In genomic region chr17:34861704-34862415, GRCm38 (mm10) we compare ENCODE assay signal across 14 mouse cellular contexts. TPM values are rescaled to one million over a fixed set of nuclear protein-coding genes. Genes with fewer than 3 reads are reported as not detected.
DNase-seq lines count a peak whose midpoint lies in the region; ATAC-seq and TF ChIP-seq lines count a peak whose summit lies in the region.
"Had no signal": no experiment of that assay in that cellular context is flagged by ENCODE, and none has a peak within 500 bp of the region (broad histone marks: within the 10 kb centered on the region; RNA-seq: fewer than 3 reads in every experiment).

No protein-coding gene starts in this region.

- no peak for ATAC-seq in limb, embryonic 13.5 days (ENCODE audit: low FRiP score, low read depth)
- peak; percentile 77 for ATAC-seq in intestine, embryonic 16.5 days
- no peak for ATAC-seq in megakaryocyte-erythroid progenitor cell, adult 5-6 weeks (replicated peaks; ENCODE audit: low FRiP score, low TSS enrichment, poor library complexity, severe bottlenecking)

- H3K9ac ChIP-seq in limb, embryonic 13.5 days = peak overlapping the region; percentile 10; the same call in 1 of the 2 replicates
- peak overlapping the region; percentile 63 for H3K9ac ChIP-seq in intestine, embryonic 16.5 days (ENCODE audit: low read depth, low read length)

- TF ChIP-seq CTCF in small intestine, adult 2 months (IDR thresholded peaks at IDR 0.05; ENCODE audit: extremely low read depth, insufficient read length, insufficient replicate concordance, low read depth, low read length) = no peak
- no peak for TF ChIP-seq CTCF in thymus, adult 2 months (IDR thresholded peaks at IDR 0.05; ENCODE audit: borderline replicate concordance, control insufficient read depth, extremely low read depth, insufficient read depth, low read length, poor library complexity)

- WGBS in limb, embryonic 13.5 days = 66% methylated on average over 13 of the region's 13 CpGs
- WGBS in limb, embryonic 10.5 days = 68% methylated on average over 13 of the region's 13 CpGs
- 55% methylated on average over 13 of the region's 13 CpGs for WGBS in intestine, embryonic 16.5 days
- 35% methylated on average over 13 of the region's 13 CpGs for WGBS in large intestine, adult 2 months
- 31% methylated on average over 13 of the region's 13 CpGs for WGBS in small intestine, adult 2 months
- WGBS in thymus, adult 2 months = 82% methylated on average over 13 of the region's 13 CpGs

- H3K4me1 ChIP-seq in limb, embryonic 13.5 days = no peaks in the 10 kb centered on the region
- peaks cover 17% of the 10 kb centered on the region for H3K4me1 ChIP-seq in limb, embryonic 10.5 days
- peaks cover 7% of the 10 kb centered on the region; the same call in 1 of the 2 replicates for H3K4me1 ChIP-seq in intestine, embryonic 16.5 days (ENCODE audit: control insufficient read depth, insufficient read depth, low read length)
- H3K4me1 ChIP-seq in small intestine, adult 2 months (ENCODE audit: control insufficient read depth, insufficient read depth, insufficient read length, low read length) = peaks cover 29% of the 10 kb centered on the region; the same call in 1 of the 2 replicates
- peaks cover 2% of the 10 kb centered on the region; the same call in 1 of the 2 replicates for H3K4me1 ChIP-seq in thymus, adult 2 months (replicated peaks; ENCODE audit: control insufficient read depth, insufficient read depth, low read length)

- no peak overlapping the region for H3K4me3 ChIP-seq in limb, embryonic 13.5 days
- H3K4me3 ChIP-seq in limb, embryonic 10.5 days = no peak overlapping the region
- peak overlapping the region; percentile 40 for H3K4me3 ChIP-seq in intestine, embryonic 16.5 days (ENCODE audit: low read length)
- peak overlapping the region; percentile 62 for H3K4me3 ChIP-seq in small intestine, adult 2 months (ENCODE audit: low read depth, low read length)
- no peak overlapping the region for H3K4me3 ChIP-seq in thymus, adult 2 months (ENCODE audit: control insufficient read depth, insufficient read depth, low read length)

- H3K36me3 ChIP-seq in limb, embryonic 13.5 days = peaks cover 15% of the 10 kb centered on the region
- H3K36me3 ChIP-seq in limb, embryonic 10.5 days = peaks cover 19% of the 10 kb centered on the region
- H3K36me3 ChIP-seq in intestine, embryonic 16.5 days (ENCODE audit: control insufficient read depth, insufficient read depth, low read length) = no peaks in the 10 kb centered on the region; the same call in 1 of the 2 replicates
- peaks cover 27% of the 10 kb centered on the region for H3K36me3 ChIP-seq in small intestine, adult 2 months (ENCODE audit: control insufficient read depth, insufficient read depth, low read length)
- no peaks in the 10 kb centered on the region for H3K36me3 ChIP-seq in thymus, adult 2 months (ENCODE audit: control insufficient read depth, insufficient read depth, low read length)

- no peak for DNase-seq in limb, embryonic 10.5 days (ENCODE audit: low spot score)
- DNase-seq in large intestine, adult 2 months (ENCODE audit: low read depth, low spot score) = peak; percentile 53
- DNase-seq in thymus, adult 2 months = no peak
- DNase-seq in layer of hippocampus, postnatal 10 days (ENCODE audit: low spot score in 2 of 2) = no peak
- DNase-seq: heart, postnatal 4 days had no signal

- H3K9me3 ChIP-seq in limb, embryonic 13.5 days = no peaks in the 10 kb centered on the region
- no peaks in the 10 kb centered on the region for H3K9me3 ChIP-seq in limb, embryonic 10.5 days (replicated peaks)
- no peaks in the 10 kb centered on the region for H3K9me3 ChIP-seq in intestine, embryonic 16.5 days (ENCODE audit: control insufficient read depth, low read length)

- peaks cover 4% of the 10 kb centered on the region; the same call in 1 of the 2 replicates for H3K27me3 ChIP-seq in limb, embryonic 13.5 days
- H3K27me3 ChIP-seq in limb, embryonic 10.5 days (ENCODE audit: low read depth, poor library complexity, severe bottlenecking) = no peaks in the 10 kb centered on the region
- H3K27me3 ChIP-seq in intestine, embryonic 16.5 days (replicated peaks; ENCODE audit: control insufficient read depth, insufficient read depth, low read length) = no peaks in the 10 kb centered on the region
- no peaks in the 10 kb centered on the region for H3K27me3 ChIP-seq in small intestine, adult 2 months (ENCODE audit: control insufficient read depth, insufficient read depth, low read length)
- H3K27me3 ChIP-seq in thymus, adult 2 months (ENCODE audit: control insufficient read depth, insufficient read depth, low read length) = no peaks in the 10 kb centered on the region

- no peak overlapping the region for H3K27ac ChIP-seq in limb, embryonic 13.5 days
- no peak overlapping the region for H3K27ac ChIP-seq in limb, embryonic 10.5 days
- peak overlapping the region; percentile 89 for H3K27ac ChIP-seq in intestine, embryonic 16.5 days (ENCODE audit: low read length)
- peak overlapping the region; percentile 97 for H3K27ac ChIP-seq in small intestine, adult 2 months (ENCODE audit: insufficient read depth, low read depth, low read length)
- no peak overlapping the region for H3K27ac ChIP-seq in thymus, adult 2 months (ENCODE audit: control insufficient read depth, insufficient read depth, low read length)

- TF ChIP-seq POLR2A in small intestine, adult 2 months (IDR thresholded peaks at IDR 0.05; ENCODE audit: low read depth, low read length) = no peak
- TF ChIP-seq POLR2A in thymus, adult 2 months (IDR thresholded peaks at IDR 0.05; ENCODE audit: control insufficient read depth, extremely low read depth, insufficient read depth, low read length, poor library complexity) = no peak

- no peak overlapping the region for H3K4me2 ChIP-seq in limb, embryonic 13.5 days (replicated peaks)
- peak overlapping the region; percentile 55 for H3K4me2 ChIP-seq in intestine, embryonic 16.5 days (ENCODE audit: low read depth, low read length)

RNA-seq across cellular contexts. Expression of gene Cfb, which starts 0.5 kb away (rescaled TPM):
- polyA plus RNA-seq in limb, embryonic 13.5 days (2015; fragmentation: Nextera tagmentation; extraction: Ambion mirVana) = 1.9 and 2.0 TPM in 2 replicates
- polyA plus RNA-seq in limb, embryonic 10.5 days (2016; fragmentation: Nextera tagmentation; extraction: Ambion mirVana) = 2.1 and 2.5 TPM in 2 replicates
- polyA plus RNA-seq in intestine, embryonic 16.5 days (2015; fragmentation: Nextera tagmentation; extraction: Ambion mirVana) = 95.8 and 107 TPM in 2 replicates
- polyA plus RNA-seq in large intestine, adult 2 months (2012; rRNA removed) = 64.4 and 94.3 TPM in 2 replicates
- 22.4 and 71.5 TPM in 2 replicates for polyA plus RNA-seq in small intestine, adult 2 months (2012; rRNA removed)
- 12.3 and 14.9 TPM in 2 replicates for polyA plus RNA-seq in thymus, adult 2 months (2012; rRNA removed)
- not detected for total RNA-seq in layer of hippocampus, postnatal 10 days (2021)
- not detected in 2 replicates for total RNA-seq in megakaryocyte-erythroid progenitor cell, adult 5-6 weeks (2014; fragmentation: Nextera tagmentation)
- not detected in 2 replicates for total RNA-seq in megakaryocyte-erythroid progenitor cell, adult 5-6 weeks (2017)
- total RNA-seq: common myeloid progenitor, adult 5-6 weeks had no signal

RNA-seq across cellular contexts. Expression of gene Nelfe, which starts 11.7 kb away (rescaled TPM):
- polyA plus RNA-seq in limb, embryonic 13.5 days (2015; fragmentation: Nextera tagmentation; extraction: Ambion mirVana) = 114 and 126 TPM in 2 replicates
- 151 and 155 TPM in 2 replicates for polyA plus RNA-seq in limb, embryonic 10.5 days (2016; fragmentation: Nextera tagmentation; extraction: Ambion mirVana)
- 104 TPM in 2 replicates for polyA plus RNA-seq in intestine, embryonic 16.5 days (2015; fragmentation: Nextera tagmentation; extraction: Ambion mirVana)
- 31.2 and 33.8 TPM in 2 replicates for polyA plus RNA-seq in large intestine, adult 2 months (2012; rRNA removed)
- polyA plus RNA-seq in small intestine, adult 2 months (2012; rRNA removed) = 7.8 and 18.3 TPM in 2 replicates
- polyA plus RNA-seq in thymus, adult 2 months (2012; rRNA removed) = 26.1 and 33.4 TPM in 2 replicates
- 10 to 100 TPM; 30.2 to 38.5 TPM for total RNA-seq in layer of hippocampus, postnatal 10 days (2021)
- total RNA-seq in megakaryocyte-erythroid progenitor cell, adult 5-6 weeks (2014; fragmentation: Nextera tagmentation) = 59.5 and 64.1 TPM in 2 replicates
- 21.0 and 29.6 TPM in 2 replicates for total RNA-seq in megakaryocyte-erythroid progenitor cell, adult 5-6 weeks (2017)

RNA-seq across cellular contexts. Expression of gene Skiv2l, which starts 11.8 kb away (rescaled TPM):
- polyA plus RNA-seq in limb, embryonic 13.5 days (2015; fragmentation: Nextera tagmentation; extraction: Ambion mirVana) = 54.0 and 55.2 TPM in 2 replicates
- 57.5 and 65.0 TPM in 2 replicates for polyA plus RNA-seq in limb, embryonic 10.5 days (2016; fragmentation: Nextera tagmentation; extraction: Ambion mirVana)
- polyA plus RNA-seq in intestine, embryonic 16.5 days (2015; fragmentation: Nextera tagmentation; extraction: Ambion mirVana) = 39.2 and 44.9 TPM in 2 replicates
- polyA plus RNA-seq in large intestine, adult 2 months (2012; rRNA removed) = 61.1 and 89.6 TPM in 2 replicates
- 48.1 and 79.3 TPM in 2 replicates for polyA plus RNA-seq in small intestine, adult 2 months (2012; rRNA removed)
- 209 TPM in 2 replicates for polyA plus RNA-seq in thymus, adult 2 months (2012; rRNA removed)
- 10 to 100 TPM; 71.4 to 74.8 TPM for total RNA-seq in layer of hippocampus, postnatal 10 days (2021)
- 57.6 and 64.6 TPM in 2 replicates for total RNA-seq in megakaryocyte-erythroid progenitor cell, adult 5-6 weeks (2014; fragmentation: Nextera tagmentation)
- total RNA-seq in megakaryocyte-erythroid progenitor cell, adult 5-6 weeks (2017) = 21.0 and 24.2 TPM in 2 replicates

RNA-seq across cellular contexts. Expression of gene Zbtb12, which starts 17.4 kb away (rescaled TPM):
- polyA plus RNA-seq in limb, embryonic 13.5 days (2015; fragmentation: Nextera tagmentation; extraction: Ambion mirVana) = 5.4 TPM in 2 replicates
- polyA plus RNA-seq in limb, embryonic 10.5 days (2016; fragmentation: Nextera tagmentation; extraction: Ambion mirVana) = 6.2 and 6.3 TPM in 2 replicates
- polyA plus RNA-seq in intestine, embryonic 16.5 days (2015; fragmentation: Nextera tagmentation; extraction: Ambion mirVana) = 1.5 and 1.7 TPM in 2 replicates
- polyA plus RNA-seq in large intestine, adult 2 months (2012; rRNA removed) = 4.7 and 5.8 TPM in 2 replicates
- polyA plus RNA-seq in small intestine, adult 2 months (2012; rRNA removed) = 2.9 and 6.8 TPM in 2 replicates
- 15.0 and 16.3 TPM in 2 replicates for polyA plus RNA-seq in thymus, adult 2 months (2012; rRNA removed)
- 10 to 100 TPM in 1 of 2 experiments, 1 to 10 TPM in 1; 9.8 to 10.0 TPM for total RNA-seq in layer of hippocampus, postnatal 10 days (2021)
- total RNA-seq in megakaryocyte-erythroid progenitor cell, adult 5-6 weeks (2014; fragmentation: Nextera tagmentation) = 8.0 and 9.4 TPM in 2 replicates
- total RNA-seq in megakaryocyte-erythroid progenitor cell, adult 5-6 weeks (2017) = 4.7 and 10.1 TPM in 2 replicates

RNA-seq across cellular contexts. Expression of gene Gm20547, which starts 20.0 kb away (rescaled TPM):
- polyA plus RNA-seq in limb, embryonic 13.5 days (2015; fragmentation: Nextera tagmentation; extraction: Ambion mirVana) = not detected in 2 replicates
- polyA plus RNA-seq in limb, embryonic 10.5 days (2016; fragmentation: Nextera tagmentation; extraction: Ambion mirVana) = 0.06 TPM in 1 of 2 replicates, not detected in the other
- not detected in 2 replicates for polyA plus RNA-seq in intestine, embryonic 16.5 days (2015; fragmentation: Nextera tagmentation; extraction: Ambion mirVana)
- polyA plus RNA-seq in large intestine, adult 2 months (2012; rRNA removed) = not detected in 2 replicates
- not detected in 2 replicates for polyA plus RNA-seq in small intestine, adult 2 months (2012; rRNA removed)
- polyA plus RNA-seq in thymus, adult 2 months (2012; rRNA removed) = 0.03 TPM in 1 of 2 replicates, not detected in the other
- under 1 TPM in 1 of 2 experiments, not detected in 1; 0.20 TPM for total RNA-seq in layer of hippocampus, postnatal 10 days (2021)
- total RNA-seq in megakaryocyte-erythroid progenitor cell, adult 5-6 weeks (2014; fragmentation: Nextera tagmentation) = not detected in 2 replicates
- total RNA-seq in megakaryocyte-erythroid progenitor cell, adult 5-6 weeks (2017) = not detected in 2 replicates
- total RNA-seq: common myeloid progenitor, adult 5-6 weeks; gastrocnemius, postnatal 4 days; heart, postnatal 4 days; layer of hippocampus, postnatal 14 days had no signal
- polyA plus RNA-seq: forebrain, embryonic 11.5 days; lung, embryonic 16.5 days had no signal

Comparison
In these comparisons a context has a peak if more than half of its experiments do, and no peak if none do; other contexts are left out.
1. H3K27ac ChIP-seq: peak in intestine, embryonic 16.5 days (single experiment) and small intestine, adult 2 months (single experiment); none in limb, embryonic 13.5 days (single experiment), limb, embryonic 10.5 days (single experiment) and thymus, adult 2 months (single experiment).
2. H3K4me3 ChIP-seq: peak in intestine, embryonic 16.5 days (single experiment) and small intestine, adult 2 months (single experiment); none in limb, embryonic 13.5 days (single experiment), limb, embryonic 10.5 days (single experiment) and thymus, adult 2 months (single experiment).